Mouse (Mus musculus): ENCODE measurements around the gene Gm10778.

Gm10778 gene

DNA sequence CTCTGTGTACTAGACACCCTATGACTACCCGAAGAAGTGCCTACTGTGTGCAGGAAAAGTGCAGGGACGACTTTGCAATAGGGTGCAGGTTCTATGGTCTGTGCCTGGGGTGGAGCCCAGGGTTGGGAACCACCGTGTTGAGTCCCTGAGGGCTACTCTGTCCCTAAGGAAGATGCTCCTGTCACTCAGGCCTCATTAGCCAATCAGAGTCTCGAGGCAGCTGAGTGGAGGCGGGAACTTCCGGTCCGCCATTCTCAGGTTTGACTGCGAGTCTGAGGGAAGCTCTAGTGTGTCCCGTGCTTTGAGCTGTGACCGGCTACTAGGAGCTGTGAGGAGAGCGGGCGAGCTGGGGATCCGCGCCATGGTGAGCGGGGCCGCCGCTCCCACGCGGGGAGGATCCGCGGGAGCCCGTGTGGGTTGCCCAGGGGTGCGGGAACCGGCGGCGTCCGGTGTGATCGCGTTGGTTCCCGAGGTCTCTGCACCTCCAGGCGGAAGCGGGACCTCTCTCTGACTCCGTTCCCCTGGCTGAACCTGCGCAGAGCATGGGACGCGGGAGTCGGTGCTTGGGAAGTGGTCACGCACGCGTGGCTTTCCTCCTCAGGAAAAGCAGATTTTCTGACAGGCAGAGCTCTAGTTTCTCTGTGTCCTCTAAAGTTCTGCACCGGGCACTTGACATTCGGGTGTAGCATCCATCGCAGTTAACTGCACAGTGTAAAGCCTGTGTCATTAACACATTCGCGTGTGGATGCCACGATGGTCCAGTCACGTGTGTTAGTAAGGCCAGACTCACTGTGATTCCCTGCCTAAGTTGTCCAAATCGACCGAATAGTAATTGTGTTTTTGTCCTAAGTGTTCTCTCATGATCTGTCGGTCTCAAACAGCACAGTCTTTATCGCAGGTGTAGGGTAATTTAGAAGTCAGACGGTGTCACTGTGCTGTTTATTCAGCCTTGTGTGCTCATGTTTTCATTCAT is at the start of gene Gm10778:
TSS of gene Gm10778 (plus strand) at position 257 of the 973 bp plus-strand sequence.
- peak; percentile 86 to 91 for DNase-seq

DNA sequence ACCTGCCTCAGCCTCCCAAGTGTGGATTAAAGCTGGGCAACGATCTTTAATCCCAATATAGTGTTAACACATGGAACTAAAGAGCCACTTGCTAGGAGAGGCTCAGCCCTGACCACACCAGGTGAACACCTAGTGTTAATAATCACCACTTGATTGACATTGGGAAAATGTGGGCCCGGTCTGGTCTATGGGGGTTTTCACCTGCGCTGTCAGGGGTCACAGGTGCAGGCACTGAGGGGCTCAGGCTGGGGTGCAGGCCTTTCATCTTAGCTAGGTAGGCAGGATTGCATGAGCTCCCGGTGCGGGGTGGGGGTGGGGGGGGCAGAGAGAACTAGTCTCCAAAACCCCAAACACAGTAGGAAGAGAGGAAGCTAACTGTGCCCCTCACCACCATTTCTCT is 49.2 kb upstream of the Gm10778 start:
- DNase-seq: no peak

DNA sequence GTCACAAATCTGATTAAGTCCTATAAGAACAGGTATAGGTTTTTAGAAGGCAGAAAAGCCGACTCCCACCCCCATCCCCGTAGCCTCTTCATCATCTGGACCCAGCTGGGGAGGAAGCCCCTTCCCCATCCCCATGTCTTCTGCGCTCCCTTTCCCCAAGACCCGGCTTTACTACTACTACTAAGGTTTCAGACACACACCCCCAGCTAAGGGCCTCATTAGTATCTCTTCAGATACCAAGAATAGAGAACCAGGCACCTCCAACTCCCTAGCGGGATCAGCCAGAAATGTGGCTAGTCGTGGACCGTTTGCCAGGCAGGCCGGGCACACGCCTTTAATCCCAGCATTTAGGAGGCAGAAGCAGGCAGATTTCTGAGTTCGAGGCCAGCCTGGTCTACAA is 48.8 kb upstream of the Gm10778 start:
- no peak for DNase-seq

DNA sequence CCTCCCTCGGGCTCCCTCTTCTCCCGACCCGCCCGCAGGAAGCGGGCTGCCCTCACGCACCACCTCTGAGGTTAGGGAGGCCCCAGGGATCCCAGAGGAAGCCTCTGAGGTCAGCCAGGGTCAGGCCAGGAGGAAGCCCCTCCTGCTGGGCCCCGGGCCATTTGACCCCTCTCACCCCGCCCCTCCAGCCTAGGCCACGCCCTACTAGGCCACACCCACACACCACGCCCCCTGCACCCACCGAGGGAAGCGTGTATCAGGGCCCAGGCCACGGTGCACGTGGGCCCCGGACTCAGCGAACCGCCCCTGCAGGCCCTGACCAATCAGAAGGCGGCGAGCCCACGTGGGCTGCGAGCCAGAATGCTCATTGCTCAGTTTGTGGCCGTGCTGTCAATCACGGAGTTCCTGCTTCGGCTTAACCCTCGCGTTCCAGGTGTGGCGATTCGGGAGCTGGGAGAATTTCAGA is 48.1 kb upstream of the Gm10778 start, which contains the start of gene Tle6:
TSS of gene Tle6 (minus strand) at position 336 of the 466 bp plus-strand sequence.
- peak; percentile 95 to 96 for DNase-seq

DNA sequence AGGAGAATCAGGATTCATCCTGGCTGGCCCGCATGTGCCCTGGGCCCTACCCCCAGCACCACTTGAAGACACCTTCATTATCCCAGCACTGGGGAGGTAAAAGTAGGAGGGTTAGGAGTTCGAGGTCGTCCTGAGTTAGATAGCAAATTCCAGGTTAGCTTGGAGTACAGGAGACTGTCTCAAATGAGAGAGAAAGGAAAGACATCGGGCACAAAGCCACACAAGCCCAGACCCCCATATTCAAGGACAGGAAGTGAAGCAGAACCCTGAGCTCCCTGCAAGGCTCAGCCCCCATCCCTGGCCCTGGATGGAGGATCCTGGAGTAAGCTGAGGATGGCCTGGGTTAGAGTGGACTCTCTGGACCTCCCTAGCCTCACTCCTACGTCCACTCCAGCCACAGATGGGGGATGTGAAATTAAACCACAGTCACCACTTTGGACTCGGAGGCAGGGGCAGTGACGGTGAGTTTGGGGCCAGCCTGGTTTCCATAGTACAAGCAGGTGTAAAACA is 47.4 kb upstream of the Gm10778 start:
- no peak for DNase-seq

DNA sequence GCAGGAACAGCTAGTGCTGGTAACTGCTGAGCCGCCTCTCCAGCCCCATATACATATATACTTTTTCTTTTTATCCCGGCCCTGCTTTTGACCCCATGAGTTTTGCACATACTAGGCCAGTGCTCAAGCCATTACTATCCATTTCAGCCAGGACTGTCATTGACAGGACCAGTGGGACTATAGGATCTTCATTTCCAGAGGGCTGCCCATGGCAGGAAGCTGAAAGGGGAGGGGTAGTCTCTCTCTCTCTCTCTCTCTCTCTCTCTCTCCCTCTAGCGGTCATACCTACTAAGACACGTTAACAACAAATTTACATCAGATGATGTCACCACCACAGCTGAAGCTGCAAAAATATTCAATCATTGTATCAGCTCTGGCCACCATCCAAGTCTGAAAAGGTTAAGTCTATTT is 46.1 kb upstream of the Gm10778 start:
- DNase-seq: peak; percentile 37 to 62

DNA sequence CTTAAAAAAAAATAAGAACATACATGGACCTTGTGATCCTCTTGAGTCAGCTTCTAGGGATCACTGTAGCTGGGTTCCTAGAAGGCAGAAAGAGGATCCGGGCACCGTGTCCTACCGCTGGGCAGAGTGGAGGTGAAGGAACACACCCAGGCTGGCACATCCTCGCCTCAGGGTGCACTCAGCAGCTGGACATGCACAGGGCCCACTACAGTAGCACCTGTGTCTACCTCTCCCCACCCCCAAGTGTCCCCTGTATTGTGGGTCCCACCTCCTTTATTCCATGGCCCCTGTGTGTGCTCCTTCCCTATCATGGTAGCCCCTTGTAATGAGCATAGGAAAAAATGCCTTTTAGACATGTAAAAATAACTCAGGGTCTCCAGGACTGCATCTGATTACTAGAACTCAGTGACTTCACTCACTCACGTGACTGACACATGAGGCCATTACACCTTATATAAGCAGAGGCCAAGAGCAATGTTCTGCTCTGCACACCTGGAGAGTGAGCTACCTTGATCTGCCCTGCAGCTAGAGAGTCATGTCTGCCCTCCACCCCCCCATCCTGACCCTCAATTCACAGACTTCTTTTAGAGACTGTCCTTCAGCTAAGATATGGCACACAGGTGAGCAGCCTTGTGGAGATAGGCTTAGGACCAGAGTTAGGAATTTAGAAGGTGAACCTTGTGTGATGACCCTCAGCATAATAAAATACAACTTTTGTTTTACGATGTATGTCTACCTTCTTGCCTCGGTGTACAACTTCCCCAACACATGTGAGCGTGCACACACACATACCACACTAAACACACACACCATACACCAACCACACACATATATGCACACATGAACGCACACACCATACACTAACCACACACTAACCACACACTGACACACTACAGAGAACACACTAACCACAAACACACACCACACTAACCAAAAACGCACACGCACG is 44.6 kb upstream of the Gm10778 start:
- DNase-seq: no peak

DNA sequence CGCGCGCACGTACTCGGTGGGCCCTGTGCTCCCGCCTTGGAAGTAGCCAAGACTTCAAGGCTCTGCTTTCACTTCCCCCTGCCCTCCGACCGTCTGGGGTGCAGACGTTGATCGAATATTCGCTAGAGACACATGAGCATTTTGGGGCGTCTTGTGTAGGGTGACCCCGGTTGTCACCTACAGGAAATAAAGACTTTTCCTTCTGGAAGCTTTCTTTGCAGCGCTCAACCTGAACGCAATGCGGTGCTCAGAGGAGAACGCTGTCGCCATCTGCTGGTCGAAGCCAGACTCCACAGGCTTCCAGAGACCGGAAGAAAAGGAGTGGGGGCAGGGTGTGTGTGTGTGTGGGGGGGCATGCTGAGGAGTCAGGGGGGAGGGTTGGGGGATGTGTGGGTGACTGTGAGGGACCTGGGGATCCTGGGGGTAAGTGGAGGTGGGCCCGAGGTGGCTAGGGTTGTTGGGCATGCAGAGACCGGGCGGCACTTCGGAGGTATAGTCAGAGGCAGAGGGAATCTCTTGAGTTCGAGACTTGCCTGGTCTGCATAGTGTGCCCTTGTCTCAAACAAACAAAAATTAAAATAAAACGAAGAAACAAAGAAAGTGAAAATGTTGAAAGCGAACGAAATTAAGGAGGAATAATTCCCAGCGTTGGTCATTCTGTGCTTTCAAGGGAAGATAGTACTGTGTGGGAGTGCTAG is 43.7 kb upstream of the Gm10778 start:
- peak; percentile 89 to 92 for DNase-seq

DNA sequence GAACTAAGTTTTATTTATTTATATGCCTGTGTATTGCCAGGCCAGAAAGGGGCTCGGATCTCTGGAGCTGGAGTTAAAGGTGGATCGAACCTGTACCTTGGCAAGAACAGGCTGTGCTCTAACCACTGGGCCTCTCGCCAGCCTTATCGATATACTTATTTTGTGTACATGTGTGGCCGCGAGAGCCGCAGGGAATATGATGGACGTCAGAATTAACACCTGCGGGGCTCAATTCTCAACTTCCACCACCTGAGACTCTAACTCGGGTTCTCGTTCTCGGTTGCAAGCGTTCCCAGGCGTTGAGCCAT is 43.2 kb upstream of the Gm10778 start:
- no peak for DNase-seq

DNA sequence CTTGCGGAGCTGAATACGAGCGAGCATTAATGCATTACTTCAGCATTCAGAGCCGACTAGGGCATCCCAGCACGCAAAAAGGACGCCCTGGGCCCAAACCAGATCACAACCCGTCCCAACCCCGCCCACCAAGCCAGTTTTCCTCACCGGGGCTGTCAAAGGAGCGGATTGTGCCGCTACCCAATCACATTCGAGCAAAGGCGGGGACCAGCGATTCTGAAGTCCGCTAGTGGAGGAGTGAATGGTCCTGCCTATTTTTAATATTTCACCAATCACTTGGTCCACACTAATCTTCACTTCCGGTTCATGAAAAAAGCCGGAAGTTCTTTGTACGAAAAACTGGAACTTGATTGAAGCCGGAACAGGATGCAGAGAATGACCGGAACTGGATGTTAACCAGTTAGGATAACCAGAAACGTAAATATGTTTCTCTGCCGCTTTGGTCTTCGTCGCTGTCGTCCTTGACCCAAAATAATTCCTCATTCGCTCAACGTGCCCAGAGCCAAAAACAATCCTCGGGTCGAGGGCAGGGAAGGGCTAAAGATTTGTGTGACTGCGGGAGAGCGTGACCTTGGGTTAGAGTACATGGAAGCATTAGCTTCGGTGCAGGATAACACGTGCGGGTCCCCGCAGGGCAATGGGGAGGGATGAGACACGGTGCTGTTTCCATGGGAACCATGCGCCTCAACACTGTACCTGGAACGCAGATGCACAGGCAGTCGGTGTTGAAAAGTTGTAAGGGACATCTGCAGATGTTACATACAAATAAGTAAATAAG is 42.7 kb upstream of the Gm10778 start, which contains the start of gene BC025920:
TSS of gene BC025920 (plus strand) at position 297 of the 778 bp plus-strand sequence.
- DNase-seq: peak; percentile 92 to 93

DNA sequence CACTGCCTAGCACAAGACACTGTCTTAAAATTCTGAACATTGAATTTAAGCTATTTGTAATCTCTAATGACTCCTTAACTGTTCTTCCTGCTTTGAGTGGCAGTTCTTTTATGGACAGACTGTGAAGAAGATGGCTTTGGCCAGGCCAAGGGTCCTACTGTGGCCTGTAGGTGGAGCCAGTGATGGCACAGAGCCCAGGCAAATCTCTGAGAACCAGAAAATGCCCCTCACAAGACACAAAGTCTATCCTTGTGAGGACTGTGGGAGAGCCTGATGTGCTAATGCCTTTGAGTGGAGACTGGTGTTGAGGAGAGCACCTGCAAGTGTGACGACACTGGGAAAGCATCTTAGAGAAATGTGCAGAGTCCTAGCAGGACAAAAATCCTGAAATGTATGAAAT is 40.6 kb upstream of the Gm10778 start:
- DNase-seq: no peak

DNA sequence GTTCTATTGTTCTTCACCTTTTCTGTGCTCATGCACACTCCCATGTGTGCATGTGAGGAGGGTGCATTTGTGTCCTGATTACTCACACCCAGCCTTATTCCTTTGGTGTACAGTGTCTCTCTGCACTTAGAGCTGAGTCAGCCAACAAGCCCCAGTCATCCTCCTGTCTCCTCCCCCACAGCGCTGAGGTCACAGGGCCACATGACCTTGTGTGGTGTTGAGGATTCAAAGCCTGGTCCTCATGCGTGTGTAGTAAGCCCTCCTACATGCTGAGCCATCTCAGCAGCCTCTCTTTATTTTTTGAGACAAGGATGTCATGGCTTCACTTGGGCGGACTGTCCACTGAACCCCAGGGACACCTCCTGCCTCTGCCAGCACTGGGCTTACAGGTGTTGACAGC is 36.1 kb upstream of the Gm10778 start:
- no peak for DNase-seq

DNA sequence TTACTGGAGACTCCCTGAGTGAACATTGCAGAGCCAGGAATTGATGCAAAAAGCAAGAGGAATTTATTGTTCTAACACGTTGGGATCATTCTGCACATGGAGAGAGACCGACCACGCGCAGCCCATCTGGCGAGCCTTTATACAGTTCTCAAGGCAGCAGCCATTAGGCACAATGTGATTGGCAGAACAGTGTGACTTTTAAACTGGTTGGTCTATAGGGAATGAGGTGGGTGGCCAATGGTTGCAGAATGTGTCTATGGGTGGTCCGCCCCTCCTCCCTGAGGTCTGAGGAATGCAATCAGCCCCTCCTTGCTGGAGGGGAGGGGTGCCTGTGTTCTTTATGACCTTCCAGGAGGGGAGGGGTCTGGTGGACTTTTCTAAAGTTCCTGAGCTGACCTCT is 33.4 kb upstream of the Gm10778 start:
- DNase-seq: no peak

DNA sequence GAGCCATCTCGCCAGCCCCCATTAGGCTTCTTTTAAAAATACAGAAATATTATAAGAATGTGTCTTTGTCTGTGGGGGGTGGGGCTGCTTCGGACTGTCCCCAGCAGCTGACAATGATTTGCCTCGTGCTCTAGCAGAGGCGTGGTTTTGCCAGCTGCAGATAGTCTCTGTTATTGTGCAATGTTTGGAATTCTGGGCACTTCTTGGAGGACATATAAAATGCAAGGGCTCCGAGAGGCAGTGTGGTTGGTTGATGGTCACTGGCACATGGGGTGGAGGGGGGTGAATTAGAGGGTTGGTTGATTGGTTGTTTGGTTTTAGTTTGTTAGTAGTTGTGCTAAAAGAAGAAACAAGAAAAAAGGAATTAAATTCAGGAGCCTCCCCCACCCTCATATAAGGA is 28.9 kb upstream of the Gm10778 start:
- no peak for DNase-seq

DNA sequence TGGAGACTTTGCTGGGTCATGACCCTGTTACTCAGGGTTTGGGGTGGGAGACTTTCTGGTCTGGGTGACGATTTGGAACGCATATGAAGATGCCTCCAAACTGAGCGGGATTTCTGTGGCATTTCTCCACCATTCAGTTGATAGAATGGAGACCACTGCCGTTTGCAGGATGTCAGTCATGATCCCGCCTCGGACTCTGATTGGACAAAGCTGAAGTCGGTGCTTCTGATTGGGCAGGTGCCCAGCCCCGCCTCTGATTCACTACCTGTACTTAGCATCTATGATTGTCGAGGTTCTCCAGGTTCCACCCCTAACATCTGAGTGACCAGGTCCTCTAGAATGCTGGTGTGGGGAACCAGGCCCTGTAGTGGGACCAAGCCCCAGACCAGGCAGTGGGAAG is 28.1 kb upstream of the Gm10778 start:
- no peak for DNase-seq

DNA sequence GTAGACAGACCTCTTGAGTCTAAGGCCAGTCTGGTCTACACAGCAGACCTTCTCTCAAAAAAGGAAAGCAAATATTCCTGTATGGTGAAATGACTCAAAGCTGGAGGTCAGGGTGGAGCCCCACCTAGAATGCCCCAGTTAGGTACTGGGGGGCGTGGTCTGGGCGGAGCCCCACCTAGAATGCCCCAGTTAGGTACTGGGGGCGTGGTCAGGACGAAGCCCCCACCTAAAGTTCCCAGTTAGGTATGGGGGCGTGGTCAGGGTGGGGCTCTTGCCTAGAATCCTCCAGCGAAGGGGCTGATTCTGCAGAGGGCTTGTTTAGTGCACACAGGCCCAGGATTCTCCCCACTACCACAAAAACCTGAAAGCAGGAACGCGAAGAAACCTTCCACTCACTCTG is 25.4 kb upstream of the Gm10778 start:
- no peak for DNase-seq

DNA sequence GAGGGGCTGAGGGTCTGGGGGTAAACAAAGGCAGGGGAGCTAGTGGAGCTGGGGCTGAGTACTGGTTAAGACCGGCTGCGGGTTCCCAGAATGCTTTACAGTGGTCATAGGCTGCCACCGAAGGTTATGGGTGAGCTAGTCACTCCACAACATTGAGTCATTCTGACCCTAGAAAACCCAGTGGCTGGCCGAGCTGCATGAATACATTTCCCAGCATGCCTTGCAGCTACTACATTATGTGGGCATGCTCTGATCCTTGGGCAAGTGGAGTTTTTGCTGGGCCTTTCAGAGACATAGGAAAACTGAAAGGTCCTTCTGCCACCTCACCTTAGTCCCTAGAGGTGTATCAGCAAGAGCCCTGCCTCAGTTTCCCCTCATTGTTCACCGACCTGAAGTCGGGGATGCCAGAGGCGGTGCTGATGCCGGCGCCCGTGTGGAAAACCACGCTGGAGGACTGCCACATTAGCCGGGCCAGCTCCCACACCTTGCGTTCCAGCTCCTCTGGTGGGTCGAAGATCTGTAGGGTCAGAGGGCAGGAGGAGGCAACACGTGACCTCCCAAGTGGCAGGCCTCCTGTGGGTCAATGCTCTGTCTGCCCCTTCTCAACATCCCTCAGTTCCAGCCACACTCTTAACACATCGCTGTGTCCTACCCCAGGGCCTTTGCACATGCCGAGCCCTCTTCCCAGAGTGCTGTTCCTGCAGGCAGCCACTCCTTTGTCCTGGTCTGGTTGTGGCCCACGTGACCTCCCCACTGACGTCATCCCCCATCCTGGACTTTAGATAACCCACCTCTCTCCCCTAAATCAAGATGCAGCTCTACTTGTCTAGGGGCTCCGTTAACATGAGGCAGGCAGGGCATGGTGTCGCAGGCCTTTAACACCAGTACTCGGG is 22.5 kb upstream of the Gm10778 start:
- no peak for DNase-seq

DNA sequence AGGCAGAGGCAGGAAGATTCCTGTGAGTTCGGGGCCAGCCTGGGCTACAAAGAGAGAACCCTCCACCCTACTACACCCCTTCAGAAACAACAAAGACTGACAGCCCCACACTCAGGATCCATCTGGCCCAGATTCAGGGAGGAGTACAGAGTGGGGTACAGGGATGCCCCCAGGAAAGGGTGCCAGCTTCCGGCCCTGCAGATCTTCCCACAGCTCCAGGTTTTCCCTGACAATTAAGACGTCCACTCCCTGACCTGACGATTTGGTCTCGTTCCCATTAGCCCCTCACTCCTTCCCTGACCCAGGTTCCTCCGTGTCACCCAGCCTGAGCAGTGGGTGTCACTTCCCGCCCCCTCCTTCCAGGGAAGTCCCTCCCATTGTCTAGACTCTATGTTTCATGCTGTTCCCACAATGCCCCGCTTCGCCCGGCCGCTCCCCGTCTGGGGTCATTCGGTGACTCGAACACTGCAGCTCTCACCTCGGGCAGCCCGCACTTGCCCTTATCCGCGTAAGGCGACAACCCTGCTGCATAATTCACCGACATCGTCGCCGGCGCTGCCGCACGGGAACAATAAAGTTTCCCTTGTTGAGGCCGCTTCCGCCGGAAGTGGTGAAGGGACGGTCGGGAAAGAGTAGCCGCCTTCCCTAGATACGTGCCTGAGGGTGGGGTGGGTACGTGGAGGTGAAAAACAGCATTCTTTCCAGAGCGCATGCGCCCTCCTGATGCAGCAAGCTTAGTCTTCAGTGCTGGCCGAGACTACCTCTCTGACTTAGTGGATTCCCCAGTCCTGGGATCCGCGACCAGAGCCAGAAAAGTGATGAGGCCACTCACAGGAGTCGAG is 21.6 kb upstream of the Gm10778 start, which contains the start of gene Sirt6:
TSS of gene Sirt6 (minus strand) at position 804 of the 842 bp plus-strand sequence.
- peak; percentile 93 to 94 for DNase-seq

DNA sequence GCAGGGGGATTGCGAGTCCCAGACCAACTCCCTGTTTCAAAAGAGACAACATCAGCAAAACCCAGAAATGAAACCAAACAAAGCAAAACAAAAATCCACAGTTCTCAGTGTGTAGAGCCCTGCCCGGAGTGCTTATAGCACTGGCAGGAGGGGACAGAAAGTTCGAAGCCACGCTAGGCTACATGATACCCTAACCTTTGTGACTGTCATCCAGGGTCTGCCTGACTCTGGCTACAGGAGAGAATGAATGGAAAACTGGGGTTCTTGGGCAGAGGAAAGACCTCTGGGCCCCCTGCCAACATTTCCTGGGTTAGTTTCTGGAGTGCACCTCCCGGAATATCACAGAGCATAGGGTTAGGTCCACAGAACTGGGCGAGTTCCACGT is 21.0 kb upstream of the Gm10778 start:
- DNase-seq: peak; percentile 37 to 56

All from cerebellum, postnatal 36 days (tissue).